Mouse (Mus musculus) stomach, embryonic 14.5 days (tissue): Measurements from ENCODE around the gene Wwc2. TPM values are rescaled to one million over a fixed set of nuclear protein-coding genes. Genes with fewer than 3 reads are reported as not detected.

Source experiments
- ATAC-seq: fragments of 200-750 bp; cut with Nextera tagmentation; 2 replicates; pipeline ENCODE4 v1.8.0; 2017; ENCODE audit warnings: low read depth, moderate TSS enrichment; ENCODE audit not compliant: insufficient number of reproducible peaks, insufficient read depth, low FRiP score
- H3K27ac ChIP-seq: fragments of 300-500 bp; sonication (generic); 2 replicates; pipeline ENCODE4 v1.5.1; 2014; ENCODE audit warnings: mild to moderate bottlenecking, low read length, moderate library complexity, mixed read lengths
- H3K27me3 ChIP-seq: fragments of 300-500 bp; sonication (generic); 2 replicates; pipeline ENCODE4 v1.6.1; 2014; ENCODE audit warnings: low read length, control low read depth, mixed read lengths; ENCODE audit not compliant: control insufficient read depth, insufficient read depth
- H3K36me3 ChIP-seq: fragments of 300-500 bp; sonication (generic); 2 replicates; pipeline ENCODE4 v1.6.1; 2014; ENCODE audit warnings: mild to moderate bottlenecking, control low read depth, low read length, moderate library complexity, mixed read lengths; ENCODE audit not compliant: control insufficient read depth, insufficient read depth
- H3K4me1 ChIP-seq: fragments of 300-500 bp; sonication (generic); 2 replicates; pipeline ENCODE4 v1.6.1; 2014; ENCODE audit warnings: low read length, control low read depth, mixed read lengths; ENCODE audit not compliant: control insufficient read depth, insufficient read depth
- H3K4me2 ChIP-seq: fragments of 300-500 bp; sonication (generic); replicated peaks from 2 replicates; pipeline ENCODE4 v1.6.1; 2014; ENCODE audit warnings: low read depth, low read length, control low read depth
- H3K4me3 ChIP-seq: fragments of 300-500 bp; sonication (generic); 2 replicates; pipeline ENCODE4 v1.5.1; 2014; ENCODE audit warnings: low read depth, low read length, control low read depth
- H3K9ac ChIP-seq: fragments of 300-500 bp; sonication (generic); replicated peaks from 2 replicates; pipeline ENCODE4 v1.6.1; 2014; ENCODE audit warnings: low read depth, mild to moderate bottlenecking, control low read depth, low read length, moderate library complexity, mixed read lengths
- H3K9me3 ChIP-seq: fragments of 300-500 bp; sonication (generic); 2 replicates; pipeline ENCODE4 v1.6.1; 2016; ENCODE audit warnings: low read depth, low read length, control low read depth; ENCODE audit not compliant: control insufficient read depth
- WGBS: fragments of 180-500 bp; shearing (Covaris S2); extraction: QIAGEN DNeasy Blood & Tissue Kit; methylation state at CpG from one replicate; pipeline ENCODE4 v1.1.7; 2014; 5-methylcytosine and 5-hydroxymethylcytosine counted together
- polyA plus RNA-seq: library from polyadenylated mRNA; unstranded; fragments of >200 nt; fragmentation: Nextera tagmentation; extraction: Ambion mirVana; gene quantifications from 2 replicates; pipeline ENCODE4 v1.2.1, GENCODE M21; 2014

The Wwc2 gene
- polyA plus RNA-seq, 1 experiment from 2014 or later, result 12.0 TPM

DNA sequence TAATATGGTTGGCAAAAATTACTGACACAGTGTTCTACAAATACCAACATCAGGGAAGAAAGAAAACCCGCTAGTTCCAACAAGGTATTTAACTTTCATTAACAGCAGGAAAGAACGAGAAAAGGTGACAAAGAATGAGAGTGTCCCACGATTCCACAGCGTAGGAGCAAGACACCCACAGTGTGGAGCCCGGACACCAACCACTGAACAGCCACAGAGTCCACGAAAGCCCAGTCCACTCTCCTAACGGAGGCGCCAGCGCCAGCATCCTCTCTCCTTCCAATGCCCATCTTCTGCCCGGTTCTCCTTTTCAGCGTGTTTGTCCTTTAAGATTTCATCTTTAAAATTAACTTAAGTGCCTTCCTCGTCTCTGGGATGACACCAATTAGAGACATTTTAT lies 61.1 kb downstream of the Wwc2 start:
- no peaks in the 10 kb centered on the region for H3K36me3 ChIP-seq
- no peaks in the 10 kb centered on the region for H3K9me3 ChIP-seq
- H3K27ac ChIP-seq, result no peak overlapping the region
- no peak overlapping the region for H3K9ac ChIP-seq
- H3K4me3 ChIP-seq, result no peak overlapping the region
- H3K27me3 ChIP-seq, result no peaks in the 10 kb centered on the region
- H3K4me2 ChIP-seq, result no peak overlapping the region
- no peak for ATAC-seq
- peaks cover 32% of the 10 kb centered on the region for H3K4me1 ChIP-seq
- WGBS, result 87% methylated on average over 12 of the region's 12 CpGs

- H3K36me3 ChIP-seq, result no peaks in the 10 kb centered on the region
- H3K4me2 ChIP-seq, result no peak overlapping the region
- H3K4me1 ChIP-seq, result peaks cover 28% of the 10 kb centered on the region
- no peak overlapping the region for H3K4me3 ChIP-seq
- WGBS, result 84% methylated on average over 12 of the region's 12 CpGs
- no peaks in the 10 kb centered on the region for H3K9me3 ChIP-seq
- no peak overlapping the region for H3K27ac ChIP-seq
- ATAC-seq, result no peak
- no peaks in the 10 kb centered on the region for H3K27me3 ChIP-seq
- no peak overlapping the region for H3K9ac ChIP-seq
Observed at GRCm38 (mm10) chr8:47928604-47929185, 62.0 kb downstream of the Wwc2 start.

DNA sequence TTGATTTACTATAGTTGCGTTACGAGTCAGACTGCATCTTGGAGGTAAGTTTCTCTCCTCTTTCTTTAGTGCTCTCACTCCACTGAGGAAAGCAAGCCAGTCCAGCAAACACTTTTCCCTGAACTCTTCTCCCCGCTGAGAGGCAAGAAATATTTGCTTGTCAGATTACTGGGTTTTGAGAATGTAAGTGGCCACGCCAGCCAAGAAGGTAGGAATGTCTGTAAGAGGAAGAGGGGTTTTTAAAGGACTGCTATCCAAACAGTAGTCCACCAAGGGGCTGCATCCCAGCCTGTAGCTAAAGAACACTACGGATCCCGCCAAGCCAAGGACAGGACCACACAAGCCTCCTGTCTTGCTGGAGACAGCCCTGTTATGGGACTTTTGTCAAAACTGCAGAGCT lies 65.8 kb downstream of the Wwc2 start:
- Histone ChIP-seq H3K9me3 (no peaks in the 10 kb centered on the region), H3K36me3 (no peaks in the 10 kb centered on the region; the same call in 1 of the 2 replicates), H3K4me3 (no peak overlapping the region), H3K27me3 (no peaks in the 10 kb centered on the region), H3K27ac (no peak overlapping the region), H3K4me2 (no peak overlapping the region), H3K4me1 (no peaks in the 10 kb centered on the region), H3K9ac (no peak overlapping the region)
- 53% methylated on average over 6 of the region's 6 CpGs for WGBS
- ATAC-seq, result no peak

GRCm38 (mm10) chr8:47922816-47923215 lies 67.9 kb downstream of the Wwc2 start:
- 59% methylated on average over 10 of the region's 10 CpGs for WGBS
- no peaks in the 10 kb centered on the region for H3K27me3 ChIP-seq
- H3K4me2 ChIP-seq, result no peak overlapping the region
- no peak for ATAC-seq
- H3K4me1 ChIP-seq, result no peaks in the 10 kb centered on the region
- H3K4me3 ChIP-seq, result no peak overlapping the region
- no peak overlapping the region for H3K9ac ChIP-seq
- H3K27ac ChIP-seq, result no peak overlapping the region
- H3K36me3 ChIP-seq, result no peaks in the 10 kb centered on the region; the same call in 1 of the 2 replicates
- no peaks in the 10 kb centered on the region for H3K9me3 ChIP-seq

GRCm38 (mm10) chr8:47922011-47922410 lies 68.7 kb downstream of the Wwc2 start:
- no peak for ATAC-seq
- Histone ChIP-seq H3K4me3 (no peak overlapping the region), H3K9ac (no peak overlapping the region), H3K27ac (no peak overlapping the region), H3K36me3 (no peaks in the 10 kb centered on the region; the same call in 1 of the 2 replicates), H3K4me1 (no peaks in the 10 kb centered on the region), H3K9me3 (no peaks in the 10 kb centered on the region), H3K27me3 (no peaks in the 10 kb centered on the region), H3K4me2 (no peak overlapping the region)
- 66% methylated on average over 4 of the region's 4 CpGs for WGBS

DNA sequence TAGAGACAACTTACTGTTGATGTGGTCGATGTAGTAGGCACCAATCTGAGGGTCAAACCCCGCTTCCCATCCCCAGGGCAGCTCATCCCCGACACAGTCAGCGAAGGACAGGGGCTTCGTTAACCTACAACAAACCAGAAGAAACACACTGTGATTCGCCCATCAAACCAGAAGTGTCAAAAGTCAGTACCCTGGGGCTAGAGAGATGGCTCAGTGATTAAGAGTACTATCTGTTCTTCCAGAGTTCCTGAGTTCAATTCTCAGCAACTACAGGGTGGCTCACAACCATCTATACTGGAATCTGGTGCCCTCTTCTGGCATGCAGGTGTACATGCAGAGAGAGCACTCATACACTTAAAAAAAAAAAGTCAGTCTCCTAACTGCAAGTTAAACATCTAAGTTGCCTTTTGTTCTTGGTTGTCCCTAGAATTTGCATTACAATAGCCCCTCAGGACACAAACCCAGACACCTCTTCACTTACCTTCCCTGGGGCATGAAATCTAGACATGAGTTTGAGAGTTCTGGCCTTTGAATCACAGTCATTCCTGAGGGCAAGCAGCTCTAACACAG lies 70.1 kb downstream of the Wwc2 start:
- 0 out of 2 replicates have a peak, but pooled peaks cover 5% of the 10 kb centered on the region for H3K4me1 ChIP-seq
- H3K4me3 ChIP-seq, result no peak overlapping the region
- no peak overlapping the region for H3K27ac ChIP-seq
- H3K9ac ChIP-seq, result no peak overlapping the region
- H3K9me3 ChIP-seq, result no peaks in the 10 kb centered on the region
- no peaks in the 10 kb centered on the region for H3K27me3 ChIP-seq
- ATAC-seq, result no peak
- WGBS, result 96% methylated on average over 6 of the region's 6 CpGs
- no peak overlapping the region for H3K4me2 ChIP-seq
- no peaks in the 10 kb centered on the region; the same call in 1 of the 2 replicates for H3K36me3 ChIP-seq

DNA sequence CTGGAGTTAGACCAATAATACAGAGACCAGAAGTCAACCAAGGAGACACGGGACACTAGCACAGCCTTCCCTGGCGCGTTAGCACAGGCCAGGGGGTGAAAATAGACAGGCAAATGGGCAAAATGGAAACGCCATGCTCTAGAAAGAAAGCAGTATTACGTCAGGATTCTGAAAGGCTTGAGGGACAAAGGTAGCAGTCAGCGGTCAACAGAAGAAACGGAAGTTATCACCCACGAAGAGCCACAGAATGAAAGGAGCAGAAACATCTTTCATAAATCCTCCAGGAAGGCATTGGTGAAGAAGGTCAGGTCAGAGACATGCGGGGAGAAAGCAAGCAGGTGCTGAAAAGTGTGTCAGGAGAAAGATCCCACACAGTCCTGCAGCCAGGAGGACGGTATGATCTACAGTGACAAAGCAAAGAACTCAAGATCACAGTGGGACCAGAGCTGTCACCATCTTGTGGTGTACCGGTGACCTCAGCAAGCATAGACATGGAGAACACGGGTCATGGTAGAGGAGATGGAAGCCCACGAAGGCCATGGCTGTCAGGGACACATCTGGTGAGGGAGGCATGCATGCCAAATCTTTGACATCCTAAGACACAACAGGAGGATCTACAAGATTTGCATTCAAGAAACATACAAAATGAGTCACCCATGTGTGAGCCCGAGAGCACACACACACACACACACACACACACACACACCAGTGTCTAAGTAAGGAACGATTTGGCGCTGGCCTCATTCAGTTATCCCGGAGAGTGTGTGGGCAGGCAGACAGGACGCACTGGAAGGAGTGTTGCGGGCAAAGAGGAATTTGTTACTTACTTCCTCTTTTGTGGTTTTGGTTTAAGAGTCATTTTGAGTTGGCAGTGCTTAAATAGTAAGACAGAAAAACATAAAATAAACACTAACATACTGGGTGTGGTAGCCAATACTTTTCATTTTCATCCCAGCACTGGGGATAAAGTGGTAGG lies 73.4 kb downstream of the Wwc2 start:
- H3K36me3 ChIP-seq, result no peaks in the 10 kb centered on the region; the same call in 1 of the 2 replicates
- 82% methylated on average over 19 of the region's 19 CpGs for WGBS
- no peak overlapping the region for H3K4me3 ChIP-seq
- no peak for ATAC-seq
- 0 out of 2 replicates have a peak, but pooled peaks cover 5% of the 10 kb centered on the region for H3K4me1 ChIP-seq
- H3K27ac ChIP-seq, result no peak overlapping the region
- H3K4me2 ChIP-seq, result no peak overlapping the region
- H3K9me3 ChIP-seq, result no peaks in the 10 kb centered on the region
- H3K9ac ChIP-seq, result no peak overlapping the region
- H3K27me3 ChIP-seq, result no peaks in the 10 kb centered on the region

- no peak overlapping the region for H3K4me3 ChIP-seq
- no peak overlapping the region for H3K9ac ChIP-seq
- 81% methylated on average over 2 of the region's 2 CpGs for WGBS
- ATAC-seq, result no peak
- no peaks in the 10 kb centered on the region for H3K9me3 ChIP-seq
- no peak overlapping the region for H3K4me2 ChIP-seq
- 0 out of 2 replicates have a peak, but pooled peaks cover 5% of the 10 kb centered on the region for H3K4me1 ChIP-seq
- H3K36me3 ChIP-seq, result no peaks in the 10 kb centered on the region; the same call in 1 of the 2 replicates
- no peak overlapping the region for H3K27ac ChIP-seq
- H3K27me3 ChIP-seq, result no peaks in the 10 kb centered on the region
Observed at GRCm38 (mm10) chr8:47915521-47915920, 75.2 kb downstream of the Wwc2 start.
